Mouse (Mus musculus) C2C12 (cell line): ENCODE results near the gene Gabarap.
A peak's percentile ranks its signal among the peaks of the same experiment; 100 is the strongest.

Experiments used
- CEBPB ChIP-seq: IDR thresholded peaks from one replicate; pipeline ENCODE4 v1.6.1; 2011; ENCODE audit warnings: low read depth, mild to moderate bottlenecking, control low read depth, moderate library complexity
- CTCF ChIP-seq: IDR thresholded peaks from one replicate; pipeline ENCODE4 v1.5.1; 2011; ENCODE audit not compliant: control insufficient read depth, insufficient read depth, insufficient read length
- MAX ChIP-seq: IDR thresholded peaks from one replicate; pipeline ENCODE4 v1.6.1; 2011; ENCODE audit warnings: mild to moderate bottlenecking, control low read depth
- USF1 ChIP-seq: IDR thresholded peaks from one replicate; pipeline ENCODE4 v1.6.1; 2011; ENCODE audit warnings: low read depth, mild to moderate bottlenecking, control low read depth, moderate library complexity

DNA sequence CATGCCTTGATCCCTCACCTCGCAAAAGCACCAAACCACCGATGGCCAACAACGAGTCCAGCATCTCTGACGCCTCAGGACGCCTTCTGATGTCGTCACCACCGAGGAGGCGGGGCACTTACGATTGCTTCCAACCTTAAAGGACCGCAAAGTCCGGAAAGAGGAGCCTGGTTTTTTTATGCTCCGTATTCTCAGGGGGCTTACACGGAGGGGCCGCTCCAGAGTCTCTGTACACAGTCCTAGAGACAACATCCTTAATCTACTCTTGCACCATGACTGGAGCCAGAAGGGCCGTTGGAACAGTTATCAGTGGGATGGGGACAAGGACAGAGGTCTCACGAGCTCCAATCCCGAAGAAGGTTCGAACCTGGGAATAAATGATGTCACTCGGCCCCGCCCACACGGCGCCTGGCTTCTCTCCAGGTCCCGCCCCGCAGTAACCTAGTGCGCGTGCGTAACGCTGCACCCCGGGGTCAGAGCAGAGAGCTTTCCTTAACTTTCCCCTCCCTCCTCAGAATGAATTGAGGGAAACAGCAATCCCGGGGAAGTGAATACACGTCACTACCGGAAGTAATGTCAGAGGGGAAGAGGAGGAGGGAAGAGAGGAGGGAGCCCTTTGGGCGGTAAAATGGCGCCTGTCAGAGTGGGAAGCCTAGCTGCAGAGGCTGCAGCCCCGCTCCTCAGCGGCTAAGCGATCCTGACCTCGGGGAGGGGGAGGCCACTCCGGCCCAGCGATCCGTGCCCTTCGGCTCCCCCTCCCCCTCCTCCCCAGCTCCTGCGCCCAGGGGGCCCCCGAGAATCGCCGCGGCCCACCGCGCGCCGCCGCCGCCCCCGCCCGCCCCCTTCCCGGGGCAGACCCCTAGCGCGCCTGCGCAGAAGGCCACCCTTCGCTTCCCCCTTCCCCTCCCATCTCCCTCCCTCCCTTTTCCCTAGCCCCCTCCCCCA lies 10.5 kb upstream of the Gabarap start:
- no peak for TF ChIP-seq CTCF
- TF ChIP-seq CEBPB: peak; percentile 30
- TF ChIP-seq USF1: peak; percentile 11
- TF ChIP-seq MAX: peak; percentile 20
